Mouse (Mus musculus) MN1 (cell line): ENCODE data around the gene Skint6.
"Not testable (repeated sequence)": the region's sequence is repeated elsewhere in the genome, so short reads cannot be mapped to it uniquely, and the experiment has no call there.

Source experiments
- DNase-seq: peaks from one replicate; pipeline ENCODE4 v3.0.0-alpha.2; 2016; ENCODE audit warnings: low spot score

Skint6 gene

DNA sequence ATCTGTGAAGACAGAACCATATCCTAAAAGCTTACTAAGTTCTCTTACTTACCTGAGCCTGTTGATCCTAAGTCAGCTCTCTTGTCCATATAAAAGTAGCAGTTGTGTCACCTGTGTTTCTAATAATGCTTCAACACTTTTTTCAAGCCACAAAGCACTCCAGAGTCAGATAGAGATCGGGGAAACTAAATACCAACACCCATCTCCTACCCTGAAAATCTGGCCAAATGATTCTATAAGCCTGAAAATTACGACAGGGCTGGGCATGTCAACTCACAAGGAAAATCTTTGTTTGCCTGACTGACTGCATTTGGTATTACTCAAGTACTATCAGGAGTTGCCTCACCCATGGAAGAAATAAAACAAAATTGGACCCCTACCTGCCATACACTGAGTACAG, at the start of gene Skint6:
TSS of gene Skint6 (minus strand) at position 101 of the 400 bp plus-strand sequence.
- no peak for DNase-seq

- DNase-seq, result no peak
These were observed 34.1 kb upstream of the Skint6 start for GRCm38 (mm10) chr4:113320911-113321310.

DNA sequence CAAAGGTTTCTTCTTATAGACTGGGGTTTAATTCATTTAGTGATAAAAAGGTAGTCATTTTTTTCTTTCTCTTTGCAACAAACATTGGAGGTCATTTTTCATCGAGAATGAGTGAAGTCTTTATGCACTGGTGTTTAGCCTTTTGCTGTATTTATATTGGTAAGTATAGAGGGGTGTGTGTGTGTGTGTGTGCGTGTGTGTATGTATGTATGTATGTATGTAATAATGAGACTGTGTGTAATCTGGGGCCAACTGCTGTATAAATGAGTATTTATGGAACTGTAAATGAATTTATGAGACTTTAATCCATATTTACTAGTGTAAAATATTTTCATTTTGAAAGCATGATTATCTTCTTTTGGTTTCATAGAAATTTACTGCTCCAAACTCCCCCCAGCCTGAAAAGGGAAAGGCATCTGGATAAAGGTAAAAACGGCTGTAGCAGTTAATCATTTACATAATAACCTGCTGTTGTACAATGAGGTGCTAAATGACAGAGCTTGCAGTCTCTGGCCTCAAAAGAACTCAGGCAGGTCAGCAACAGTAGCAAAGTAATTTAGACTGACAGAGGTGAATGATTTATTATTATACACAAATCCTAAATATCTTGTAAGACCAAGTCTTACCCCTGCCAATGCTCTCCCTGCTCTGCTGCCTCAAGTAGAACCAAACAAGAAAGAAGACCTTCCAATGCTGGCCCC, 15.2 kb upstream of the Skint6 start:
- no peak for DNase-seq

GRCm38 (mm10) chr4:113263363-113264060, 23.3 kb downstream of the Skint6 start:
- no peak for DNase-seq

DNA sequence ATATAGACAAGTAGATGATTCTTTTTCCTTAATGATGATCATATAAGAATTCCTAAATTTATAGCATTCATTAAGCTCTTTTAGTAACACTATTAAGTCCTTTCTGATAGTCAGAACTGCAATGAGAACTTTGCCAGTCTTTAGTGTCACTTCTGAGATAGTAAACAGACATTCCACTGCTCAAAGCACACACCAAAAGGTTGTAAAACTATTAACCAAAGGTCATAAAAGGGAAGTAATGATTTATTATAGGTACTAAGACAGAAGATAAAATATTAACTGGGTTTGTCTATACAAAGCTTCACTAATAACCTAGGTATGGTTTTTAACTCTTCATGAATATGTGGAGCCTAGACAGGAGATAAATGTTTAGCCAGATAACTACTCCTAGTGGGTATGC, 41.0 kb downstream of the Skint6 start:
- no peak for DNase-seq

DNA sequence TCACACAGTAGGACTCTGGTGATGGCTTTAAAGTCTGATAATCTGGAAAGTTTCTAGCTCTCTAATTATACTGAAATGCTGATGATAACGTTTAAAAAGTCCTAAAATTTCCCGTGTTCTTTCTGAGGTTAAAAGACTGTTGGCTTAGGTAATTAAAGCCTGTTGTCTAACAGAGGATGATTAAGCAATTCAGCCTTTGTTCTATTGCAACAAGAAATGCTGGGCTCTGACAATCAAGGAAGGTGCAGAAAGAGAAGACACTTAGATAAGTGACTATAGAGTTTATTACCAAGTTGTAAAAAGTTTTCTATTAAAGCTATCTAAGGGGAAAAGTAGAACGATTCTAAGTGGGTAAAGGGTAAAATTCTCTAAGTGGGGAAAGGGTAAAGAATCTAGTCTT, 219.2 kb downstream of the Skint6 start:
- no peak for DNase-seq

- DNase-seq, result not testable (repeated sequence)
These were observed 307.6 kb downstream of the Skint6 start for GRCm38 (mm10) chr4:112979160-112979559.

DNA sequence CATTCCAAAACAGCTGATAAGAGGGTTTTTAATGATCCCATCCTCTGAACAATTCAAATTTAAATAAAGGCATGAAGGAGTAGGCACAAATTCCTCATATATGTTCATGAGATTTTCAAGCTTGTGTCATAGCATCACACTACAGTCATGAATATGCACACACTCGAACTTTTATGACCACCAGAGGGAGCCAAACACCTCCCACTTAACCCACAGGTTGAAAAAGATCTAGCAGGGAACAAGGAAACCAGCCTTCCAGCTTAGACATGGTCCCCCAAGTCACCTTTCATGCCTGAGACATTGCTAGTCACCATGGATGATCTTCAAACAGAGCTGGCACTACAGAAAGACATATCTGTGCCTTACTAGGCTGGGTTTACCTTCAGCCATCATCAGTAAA, 496.1 kb downstream of the Skint6 start:
- DNase-seq, result no peak

DNA sequence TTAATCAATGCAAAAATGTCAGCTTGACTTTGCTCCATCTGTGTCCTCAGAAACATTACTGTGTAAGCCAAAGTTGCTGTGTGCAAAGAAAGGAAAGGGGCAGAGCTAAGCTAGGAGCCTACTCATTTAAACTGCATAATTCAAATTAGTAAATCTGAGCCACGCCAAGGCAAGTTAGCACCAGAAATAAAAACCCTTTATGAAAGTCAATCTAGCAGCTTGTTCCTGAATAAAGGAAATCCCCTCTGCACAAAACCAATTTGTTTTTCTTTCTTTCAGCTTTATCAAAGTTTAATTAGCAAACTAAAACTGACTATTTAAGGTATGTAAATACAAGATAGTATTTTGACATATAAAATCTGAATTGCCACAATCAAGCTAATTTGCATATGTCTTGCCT, 512.0 kb downstream of the Skint6 start, which contains the start of gene Skint10:
TSS of gene Skint10 (minus strand) at position 101 of the 400 bp plus-strand sequence.
- DNase-seq, result no peak
